Mouse (Mus musculus) bone marrow macrophage, adult 2 months (primary cell): Measurements from ENCODE around the gene Ly86.

Experiments
- CTCF ChIP-seq: IDR thresholded peaks from 2 replicates; pipeline ENCODE4 v1.5.1; 2012; ENCODE audit warnings: low read depth, mild to moderate bottlenecking, low read length, moderate library complexity
- POLR2A ChIP-seq: IDR thresholded peaks from 2 replicates; pipeline ENCODE4 v1.6.1; 2012; ENCODE audit warnings: mild to moderate bottlenecking, low read depth, low read length, borderline replicate concordance

DNA sequence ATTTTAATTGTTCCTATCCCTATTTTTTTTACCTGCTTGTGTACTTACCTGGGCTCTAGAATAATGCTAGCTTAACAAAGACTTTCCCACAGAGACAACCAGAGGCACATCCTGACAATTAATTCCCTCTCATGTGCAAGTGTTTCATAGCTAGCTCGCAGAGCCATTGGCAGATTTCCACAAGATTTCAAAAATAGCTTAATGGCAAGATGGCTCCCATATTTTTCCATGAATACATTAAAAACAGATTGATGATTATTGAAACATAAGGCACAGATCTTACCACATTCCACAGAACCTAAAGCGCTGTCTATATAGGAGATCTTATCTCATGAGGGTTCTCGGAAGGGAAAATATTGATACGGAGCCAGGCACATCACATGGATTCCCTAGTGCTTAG, 93.8 kb downstream of the Ly86 start:
- no peak for TF ChIP-seq CTCF
- TF ChIP-seq POLR2A: no peak
